In the genomic region with DNA sequence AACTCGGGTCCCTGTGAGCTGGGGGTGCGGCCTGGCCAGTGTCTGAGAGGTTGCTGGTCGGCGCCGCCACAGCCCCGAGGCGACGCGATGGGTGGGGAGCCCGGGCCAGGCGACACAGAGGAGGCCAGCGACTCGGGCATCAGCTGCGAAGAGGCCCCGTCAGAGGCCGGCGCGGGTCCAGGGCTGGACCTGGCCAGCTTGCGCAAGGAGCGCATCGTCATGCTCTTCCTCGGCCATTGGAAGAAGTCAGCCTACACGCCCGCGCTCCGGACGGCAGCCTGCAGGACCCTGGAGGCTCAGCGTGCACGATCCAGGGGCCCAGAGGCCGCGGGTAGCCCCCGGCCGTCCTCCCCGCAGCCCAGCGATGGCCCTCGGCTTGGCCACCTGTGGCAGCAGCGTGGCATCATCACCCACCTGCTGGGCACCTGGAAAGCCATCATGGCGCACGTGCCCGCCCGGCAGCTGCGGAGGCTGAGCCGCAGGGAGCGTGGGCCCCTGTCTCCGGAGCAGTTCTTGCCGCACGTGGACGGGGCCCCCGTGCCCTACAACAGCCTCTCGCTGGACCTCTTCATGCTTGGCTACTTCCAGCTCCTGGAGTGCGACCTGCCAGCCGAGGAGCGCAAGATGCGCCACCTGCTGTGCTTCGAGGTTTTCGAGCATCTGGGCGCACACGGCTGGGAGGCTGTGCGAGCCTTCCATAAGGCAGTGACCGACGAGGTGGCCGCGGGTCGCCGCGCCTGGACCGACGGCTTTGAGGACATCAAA, we compare ENCODE assay signal across 8 mouse cellular contexts. TPM values are rescaled to one million over a fixed set of nuclear protein-coding genes. Genes with fewer than 3 reads are reported as not detected.
DNase-seq lines count a peak whose midpoint lies in the region; ATAC-seq and TF ChIP-seq lines count a peak whose summit lies in the region.
"Had no signal": no experiment of that assay in that cellular context is flagged by ENCODE, and none has a peak within 500 bp of the region (broad histone marks: within the 10 kb centered on the region; RNA-seq: fewer than 3 reads in every experiment).

No protein-coding gene starts in this region.

- H3K27ac ChIP-seq in lung, embryonic 16.5 days (ENCODE audit: low read length) = no peak overlapping the region
- H3K27ac ChIP-seq in forebrain, embryonic 11.5 days (ENCODE audit: low read depth, low read length) = no peak overlapping the region
- H3K27ac ChIP-seq in hindbrain, postnatal 0 days = no peak overlapping the region
- no peak overlapping the region for H3K27ac ChIP-seq in liver, embryonic 14.5 days

- peak overlapping the region; percentile 31 for H3K4me3 ChIP-seq in lung, embryonic 16.5 days (ENCODE audit: low read length)
- peak overlapping the region; percentile 25 for H3K4me3 ChIP-seq in forebrain, embryonic 11.5 days (ENCODE audit: low read depth, low read length)
- H3K4me3 ChIP-seq in hindbrain, postnatal 0 days (ENCODE audit: low read length) = peak overlapping the region; percentile 34
- H3K4me3 ChIP-seq in liver, embryonic 14.5 days (ENCODE audit: insufficient read depth in 1 of 2, low read depth in 2 of 2, low read length in 2 of 2) = no peak overlapping the region
- H3K4me3 ChIP-seq: myocyte had no signal

- H3K9ac ChIP-seq in lung, embryonic 16.5 days (ENCODE audit: low read length) = no peak overlapping the region
- no peak overlapping the region for H3K9ac ChIP-seq in forebrain, embryonic 11.5 days (ENCODE audit: low read length)
- H3K9ac ChIP-seq in hindbrain, postnatal 0 days (replicated peaks; ENCODE audit: low read length) = no peak overlapping the region; the same call in 1 of the 2 replicates
- no peak overlapping the region for H3K9ac ChIP-seq in liver, embryonic 14.5 days (replicated peaks)

- WGBS in lung, embryonic 16.5 days = 3% methylated on average over 64 of the region's 68 CpGs
- 3% methylated on average over 68 of the region's 68 CpGs for WGBS in forebrain, embryonic 11.5 days
- WGBS in hindbrain, postnatal 0 days = 4% methylated on average over 62 of the region's 68 CpGs
- 6% methylated on average over 68 of the region's 68 CpGs for WGBS in liver, embryonic 14.5 days (ENCODE audit: insufficient replicate concordance)

- no peaks in the 10 kb centered on the region for H3K36me3 ChIP-seq in lung, embryonic 16.5 days (ENCODE audit: control insufficient read depth, insufficient read depth, low read length)
- no peaks in the 10 kb centered on the region for H3K36me3 ChIP-seq in forebrain, embryonic 11.5 days (ENCODE audit: control insufficient read depth, insufficient read depth, low read length)
- no peaks in the 10 kb centered on the region for H3K36me3 ChIP-seq in hindbrain, postnatal 0 days (ENCODE audit: insufficient read depth, low read length)
- H3K36me3 ChIP-seq in liver, embryonic 14.5 days (replicated peaks; ENCODE audit: control insufficient read depth, insufficient read depth, low read depth) = no peaks in the 10 kb centered on the region

- no peaks in the 10 kb centered on the region for H3K9me3 ChIP-seq in lung, embryonic 16.5 days (ENCODE audit: control insufficient read depth, low read length)
- H3K9me3 ChIP-seq in forebrain, embryonic 11.5 days (ENCODE audit: control insufficient read depth, low read length) = no peaks in the 10 kb centered on the region
- H3K9me3 ChIP-seq in hindbrain, postnatal 0 days (ENCODE audit: low read length) = no peaks in the 10 kb centered on the region
- H3K9me3 ChIP-seq in liver, embryonic 14.5 days (ENCODE audit: control insufficient read depth, low read length) = no peaks in the 10 kb centered on the region

- TF ChIP-seq CTCF in hindbrain, postnatal 0 days (IDR thresholded peaks at IDR 0.05; ENCODE audit: low read depth) = peak; percentile 48
- peak; percentile 24; the same call in 1 of the 2 replicates for TF ChIP-seq CTCF in liver, embryonic 14.5 days (IDR thresholded peaks at IDR 0.05; ENCODE audit: low read depth)

- H3K27me3 ChIP-seq in lung, embryonic 16.5 days (ENCODE audit: control insufficient read depth, insufficient read depth, low read depth, low read length) = peaks cover 40% of the 10 kb centered on the region
- H3K27me3 ChIP-seq in forebrain, embryonic 11.5 days (ENCODE audit: control insufficient read depth, insufficient read depth, low read length) = peaks cover 36% of the 10 kb centered on the region
- H3K27me3 ChIP-seq in hindbrain, postnatal 0 days (ENCODE audit: insufficient read depth, low read length) = peaks cover 19% of the 10 kb centered on the region
- H3K27me3 ChIP-seq in liver, embryonic 14.5 days (ENCODE audit: control insufficient read depth, insufficient read depth, low read length) = peaks cover 35% of the 10 kb centered on the region

- ATAC-seq in lung, embryonic 16.5 days (ENCODE audit: low read depth) = peak; percentile 21; the same call in 1 of the 2 replicates
- no peak for ATAC-seq in forebrain, embryonic 11.5 days (replicated peaks; ENCODE audit: low FRiP score)
- peak; percentile 43; the same call in 1 of the 2 replicates for ATAC-seq in hindbrain, postnatal 0 days
- no peak for ATAC-seq in liver, embryonic 14.5 days (ENCODE audit: insufficient read depth)
- ATAC-seq in monocyte, adult 5-6 weeks (replicated peaks; ENCODE audit: insufficient number of reproducible peaks, low FRiP score, low TSS enrichment, poor library complexity, severe bottlenecking) = no peak

- TF ChIP-seq EP300 in liver, embryonic 14.5 days (IDR thresholded peaks at IDR 0.05; ENCODE audit: low read depth) = no peak

- no peaks in the 10 kb centered on the region; the same call in 1 of the 2 replicates for H3K4me1 ChIP-seq in lung, embryonic 16.5 days (replicated peaks; ENCODE audit: control insufficient read depth, insufficient read depth, low read length)
- H3K4me1 ChIP-seq in forebrain, embryonic 11.5 days (replicated peaks; ENCODE audit: control insufficient read depth, insufficient read depth, low read length) = peaks cover 5% of the 10 kb centered on the region; the same call in 1 of the 2 replicates
- H3K4me1 ChIP-seq in hindbrain, postnatal 0 days (ENCODE audit: insufficient read depth, low read length) = peaks cover 13% of the 10 kb centered on the region; the same call in 1 of the 2 replicates
- H3K4me1 ChIP-seq in liver, embryonic 14.5 days (replicated peaks; ENCODE audit: control insufficient read depth in 2 of 2, insufficient read depth in 2 of 2, low read length in 1 of 2) = no peaks in the 10 kb centered on the region

- DNase-seq in lung, postnatal 25 days (ENCODE audit: low spot score) = no peak
- DNase-seq in forebrain, embryonic 11.5 days (ENCODE audit: low spot score) = peak; percentile 57
- DNase-seq in hindbrain, postnatal 0 days (ENCODE audit: low spot score) = peak; percentile 69
- no peak for DNase-seq in liver, embryonic 14.5 days (ENCODE audit: low read depth in 3 of 3, low spot score in 3 of 3)
- DNase-seq in spleen, postnatal 36 days (ENCODE audit: low spot score in 2 of 2) = no peak

- H3K4me2 ChIP-seq in lung, embryonic 16.5 days (ENCODE audit: low read depth, low read length) = peak overlapping the region; percentile 42
- H3K4me2 ChIP-seq in forebrain, embryonic 11.5 days (ENCODE audit: low read depth, low read length, severe bottlenecking) = peak overlapping the region; percentile 46
- H3K4me2 ChIP-seq in hindbrain, postnatal 0 days (ENCODE audit: low read depth, low read length) = peak overlapping the region; percentile 64
- H3K4me2 ChIP-seq in liver, embryonic 14.5 days (ENCODE audit: low read depth) = no peak overlapping the region

RNA-seq across cellular contexts. Expression of a gene that starts 5.7 kb away (rescaled TPM):
- 1.4 and 1.7 TPM in 2 replicates for polyA plus RNA-seq in lung, embryonic 16.5 days (2015; fragmentation: Nextera tagmentation; extraction: Ambion mirVana)
- not detected in 2 replicates for polyA plus RNA-seq in forebrain, embryonic 11.5 days (2014; fragmentation: Nextera tagmentation; extraction: Ambion mirVana)
- total RNA-seq in hindbrain, postnatal 0 days (2014; rRNA removed) = 0.31 and 0.79 TPM in 2 replicates
- 0.25 and 0.29 TPM in 2 replicates for polyA plus RNA-seq in hindbrain, postnatal 0 days (2015; fragmentation: Nextera tagmentation; extraction: Ambion mirVana)
- polyA plus RNA-seq in liver, embryonic 14.5 days (2012; rRNA removed) = 0.01 and 0.02 TPM in 2 replicates
- polyA plus RNA-seq in liver, embryonic 14.5 days (2014; fragmentation: Nextera tagmentation; extraction: Ambion mirVana) = not detected in 2 replicates
- total RNA-seq in monocyte, adult 5-6 weeks (2017) = 1.2 to 11.7 TPM (median 3.0 TPM) in 3 replicates

RNA-seq across cellular contexts. Expression of a gene that starts 21.1 kb away (rescaled TPM):
- 1.6 and 2.2 TPM in 2 replicates for polyA plus RNA-seq in lung, embryonic 16.5 days (2015; fragmentation: Nextera tagmentation; extraction: Ambion mirVana)
- polyA plus RNA-seq in forebrain, embryonic 11.5 days (2014; fragmentation: Nextera tagmentation; extraction: Ambion mirVana) = 0.91 and 2.0 TPM in 2 replicates
- total RNA-seq in hindbrain, postnatal 0 days (2014; rRNA removed) = 0.25 and 0.42 TPM in 2 replicates
- 0.15 and 0.19 TPM in 2 replicates for polyA plus RNA-seq in hindbrain, postnatal 0 days (2015; fragmentation: Nextera tagmentation; extraction: Ambion mirVana)
- polyA plus RNA-seq in liver, embryonic 14.5 days (2012; rRNA removed) = 2.2 and 2.7 TPM in 2 replicates
- 2.3 and 2.4 TPM in 2 replicates for polyA plus RNA-seq in liver, embryonic 14.5 days (2014; fragmentation: Nextera tagmentation; extraction: Ambion mirVana)
- 0.29 to 0.48 TPM in 2 of 3 replicates, not detected in the other for total RNA-seq in monocyte, adult 5-6 weeks (2017)

RNA-seq across cellular contexts. Expression of a gene that starts 23.2 kb away (rescaled TPM):
- polyA plus RNA-seq in lung, embryonic 16.5 days (2015; fragmentation: Nextera tagmentation; extraction: Ambion mirVana) = not detected in 2 replicates
- 0.04 and 0.08 TPM in 2 replicates for polyA plus RNA-seq in forebrain, embryonic 11.5 days (2014; fragmentation: Nextera tagmentation; extraction: Ambion mirVana)
- total RNA-seq in hindbrain, postnatal 0 days (2014; rRNA removed) = 0.07 and 0.26 TPM in 2 replicates
- polyA plus RNA-seq in hindbrain, postnatal 0 days (2015; fragmentation: Nextera tagmentation; extraction: Ambion mirVana) = 0.10 and 0.25 TPM in 2 replicates
- 0.01 and 0.03 TPM in 2 replicates for polyA plus RNA-seq in liver, embryonic 14.5 days (2012; rRNA removed)
- 0.01 TPM in 1 of 2 replicates, not detected in the other for polyA plus RNA-seq in liver, embryonic 14.5 days (2014; fragmentation: Nextera tagmentation; extraction: Ambion mirVana)
- total RNA-seq in monocyte, adult 5-6 weeks (2017) = not detected in 3 replicates

RNA-seq across cellular contexts. Expression of a gene that starts 47.0 kb away (rescaled TPM):
- polyA plus RNA-seq in lung, embryonic 16.5 days (2015; fragmentation: Nextera tagmentation; extraction: Ambion mirVana) = 16.7 and 19.0 TPM in 2 replicates
- polyA plus RNA-seq in forebrain, embryonic 11.5 days (2014; fragmentation: Nextera tagmentation; extraction: Ambion mirVana) = 14.2 and 17.0 TPM in 2 replicates
- 15.2 TPM in 2 replicates for total RNA-seq in hindbrain, postnatal 0 days (2014; rRNA removed)
- 9.7 and 9.9 TPM in 2 replicates for polyA plus RNA-seq in hindbrain, postnatal 0 days (2015; fragmentation: Nextera tagmentation; extraction: Ambion mirVana)
- 20.7 and 21.0 TPM in 2 replicates for polyA plus RNA-seq in liver, embryonic 14.5 days (2012; rRNA removed)
- polyA plus RNA-seq in liver, embryonic 14.5 days (2014; fragmentation: Nextera tagmentation; extraction: Ambion mirVana) = 21.0 and 22.6 TPM in 2 replicates
- 18.4 to 25.4 TPM (median 25.1 TPM) in 3 replicates for total RNA-seq in monocyte, adult 5-6 weeks (2017)

RNA-seq across cellular contexts. Expression of a gene that starts 53.5 kb away (rescaled TPM):
- polyA plus RNA-seq in lung, embryonic 16.5 days (2015; fragmentation: Nextera tagmentation; extraction: Ambion mirVana) = 133 and 139 TPM in 2 replicates
- 161 and 166 TPM in 2 replicates for polyA plus RNA-seq in forebrain, embryonic 11.5 days (2014; fragmentation: Nextera tagmentation; extraction: Ambion mirVana)
- 66.7 and 66.9 TPM in 2 replicates for total RNA-seq in hindbrain, postnatal 0 days (2014; rRNA removed)
- 119 and 120 TPM in 2 replicates for polyA plus RNA-seq in hindbrain, postnatal 0 days (2015; fragmentation: Nextera tagmentation; extraction: Ambion mirVana)
- 30.9 and 46.0 TPM in 2 replicates for polyA plus RNA-seq in liver, embryonic 14.5 days (2012; rRNA removed)
- 62.1 and 65.8 TPM in 2 replicates for polyA plus RNA-seq in liver, embryonic 14.5 days (2014; fragmentation: Nextera tagmentation; extraction: Ambion mirVana)
- total RNA-seq in monocyte, adult 5-6 weeks (2017) = 133 to 179 TPM (median 136 TPM) in 3 replicates

Comparison
In these comparisons a context has a peak if more than half of its experiments do, and no peak if none do; other contexts are left out.
1. ATAC-seq: peak in lung, embryonic 16.5 days (single experiment) and hindbrain, postnatal 0 days (single experiment); none in forebrain, embryonic 11.5 days (single experiment), liver, embryonic 14.5 days (single experiment) and monocyte, adult 5-6 weeks (single experiment).
2. H3K4me3 ChIP-seq: peak in lung, embryonic 16.5 days (single experiment), forebrain, embryonic 11.5 days (single experiment) and hindbrain, postnatal 0 days (single experiment); none in liver, embryonic 14.5 days (0 of 2).
3. DNase-seq: peak in forebrain, embryonic 11.5 days (single experiment) and hindbrain, postnatal 0 days (single experiment); none in lung, postnatal 25 days (single experiment), liver, embryonic 14.5 days (0 of 3) and spleen, postnatal 36 days (0 of 2).